Comparison of ENCODE assay signal across 8 mouse cellular contexts in the genomic region with DNA sequence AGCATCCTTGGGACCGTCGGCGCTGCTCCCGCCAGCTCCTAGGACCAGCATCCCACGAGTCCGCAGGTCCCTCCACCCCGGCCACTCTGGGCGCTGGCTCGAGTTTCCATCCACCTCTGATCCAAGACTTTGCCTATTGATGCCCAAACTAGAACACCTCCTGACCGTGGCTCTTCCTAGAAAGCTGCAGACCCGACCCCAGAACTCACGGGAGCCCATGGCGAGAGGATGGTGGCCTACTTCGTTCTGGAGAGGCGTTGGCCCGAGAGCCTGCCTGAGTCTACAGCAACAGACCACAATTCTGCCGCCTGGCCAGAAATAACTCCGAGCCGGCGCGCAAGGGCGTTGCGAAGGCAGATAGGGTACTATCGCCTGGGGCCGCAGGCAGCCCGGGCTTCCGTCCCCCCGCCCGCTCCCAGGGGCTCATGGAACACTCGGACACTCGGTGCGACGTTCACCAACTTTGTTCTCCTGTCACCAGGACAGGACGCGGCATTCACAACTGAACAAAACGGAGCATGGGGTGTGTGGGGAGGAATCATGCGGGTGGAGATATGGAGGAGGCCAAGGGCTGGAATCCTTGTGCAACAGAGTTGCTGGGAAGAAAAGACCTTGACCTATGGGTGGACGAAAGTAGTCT. TPM values are rescaled to one million over a fixed set of nuclear protein-coding genes. Genes with fewer than 3 reads are reported as not detected.
DNase-seq lines count a peak whose midpoint lies in the region; ATAC-seq and TF ChIP-seq lines count a peak whose summit lies in the region.
"Had no signal": no experiment of that assay in that cellular context is flagged by ENCODE, and none has a peak within 500 bp of the region (broad histone marks: within the 10 kb centered on the region; RNA-seq: fewer than 3 reads in every experiment).

No protein-coding gene starts in this region.

- TF ChIP-seq CTCF in hindbrain, postnatal 0 days (IDR thresholded peaks at IDR 0.05; ENCODE audit: low read depth), result no peak

- peak overlapping the region; percentile 69 for H3K9ac ChIP-seq in embryonic facial prominence, embryonic 13.5 days
- peak overlapping the region; percentile 43; the same call in 1 of the 2 replicates for H3K9ac ChIP-seq in hindbrain, postnatal 0 days (replicated peaks; ENCODE audit: low read length)
- H3K9ac ChIP-seq in midbrain, embryonic 13.5 days (replicated peaks), result peak overlapping the region; percentile 43; the same call in 1 of the 2 replicates

- 5% methylated on average over 38 of the region's 38 CpGs for WGBS in embryonic facial prominence, embryonic 13.5 days
- WGBS in hindbrain, postnatal 0 days, result 17% methylated on average over 38 of the region's 38 CpGs
- WGBS in midbrain, embryonic 13.5 days, result 4% methylated on average over 38 of the region's 38 CpGs

- no peak for DNase-seq in hindbrain, postnatal 0 days (ENCODE audit: low spot score)
- DNase-seq in adrenal gland, postnatal 10 days, result no peak
- DNase-seq in thymus, postnatal 0 days (ENCODE audit: low spot score), result no peak

- H3K4me1 ChIP-seq in megakaryocyte, embryonic 14.5 days, result peaks cover 100% of the 10 kb centered on the region
- peaks cover 39% of the 10 kb centered on the region for H3K4me1 ChIP-seq in embryonic facial prominence, embryonic 13.5 days
- peaks cover 21% of the 10 kb centered on the region; the same call in 1 of the 2 replicates for H3K4me1 ChIP-seq in hindbrain, postnatal 0 days (ENCODE audit: insufficient read depth, low read length)
- peaks cover 37% of the 10 kb centered on the region for H3K4me1 ChIP-seq in midbrain, embryonic 13.5 days (replicated peaks)

- no peaks in the 10 kb centered on the region for H3K9me3 ChIP-seq in megakaryocyte, embryonic 14.5 days
- H3K9me3 ChIP-seq in embryonic facial prominence, embryonic 13.5 days, result no peaks in the 10 kb centered on the region
- no peaks in the 10 kb centered on the region for H3K9me3 ChIP-seq in hindbrain, postnatal 0 days (ENCODE audit: low read length)
- no peaks in the 10 kb centered on the region for H3K9me3 ChIP-seq in midbrain, embryonic 13.5 days

- H3K4me2 ChIP-seq in embryonic facial prominence, embryonic 13.5 days, result peak overlapping the region; percentile 97
- H3K4me2 ChIP-seq in hindbrain, postnatal 0 days (ENCODE audit: low read depth, low read length), result peak overlapping the region; percentile 69
- peak overlapping the region; percentile 66 for H3K4me2 ChIP-seq in midbrain, embryonic 13.5 days (replicated peaks)

- peaks cover 78% of the 10 kb centered on the region for H3K27me3 ChIP-seq in megakaryocyte, embryonic 14.5 days (replicated peaks)
- peaks cover 94% of the 10 kb centered on the region for H3K27me3 ChIP-seq in embryonic facial prominence, embryonic 13.5 days
- H3K27me3 ChIP-seq in hindbrain, postnatal 0 days (ENCODE audit: insufficient read depth, low read length), result peaks cover 42% of the 10 kb centered on the region
- peaks cover 98% of the 10 kb centered on the region for H3K27me3 ChIP-seq in midbrain, embryonic 13.5 days

- peaks cover 19% of the 10 kb centered on the region for H3K36me3 ChIP-seq in megakaryocyte, embryonic 14.5 days (replicated peaks; ENCODE audit: low read length)
- peaks cover 37% of the 10 kb centered on the region for H3K36me3 ChIP-seq in embryonic facial prominence, embryonic 13.5 days
- peaks cover 29% of the 10 kb centered on the region for H3K36me3 ChIP-seq in hindbrain, postnatal 0 days (ENCODE audit: insufficient read depth, low read length)
- peaks cover 44% of the 10 kb centered on the region for H3K36me3 ChIP-seq in midbrain, embryonic 13.5 days

- no peak for ATAC-seq in megakaryocyte, adult 5-6 weeks (ENCODE audit: poor library complexity, severe bottlenecking)
- ATAC-seq in embryonic facial prominence, embryonic 13.5 days (ENCODE audit: insufficient number of reproducible peaks, insufficient read depth, low FRiP score, low TSS enrichment, low read depth), result no peak
- ATAC-seq in hindbrain, postnatal 0 days, result no peak
- no peak for ATAC-seq in midbrain, embryonic 13.5 days

- H3K4me3 ChIP-seq in megakaryocyte, embryonic 14.5 days (replicated peaks), result peak overlapping the region; percentile 95
- peak overlapping the region; percentile 54 for H3K4me3 ChIP-seq in embryonic facial prominence, embryonic 13.5 days
- H3K4me3 ChIP-seq in hindbrain, postnatal 0 days (ENCODE audit: low read length), result peak overlapping the region; percentile 36
- H3K4me3 ChIP-seq in midbrain, embryonic 13.5 days (replicated peaks), result peak overlapping the region; percentile 39

- no peak overlapping the region for H3K27ac ChIP-seq in embryonic facial prominence, embryonic 13.5 days
- no peak overlapping the region for H3K27ac ChIP-seq in hindbrain, postnatal 0 days
- H3K27ac ChIP-seq in midbrain, embryonic 13.5 days, result no peak overlapping the region

RNA-seq across cellular contexts. Expression of a gene that starts 0.7 kb away (rescaled TPM):
- polyA plus RNA-seq in megakaryocyte, embryonic 14.5 days (2012; ENCODE audit: insufficient read depth, low replicate concordance), result 3,910 and 6,936 TPM in 2 replicates
- 0.38 and 0.55 TPM in 2 replicates for total RNA-seq in megakaryocyte, adult 5-6 weeks (2015)
- 0.70 TPM in 1 of 2 replicates, not detected in the other for total RNA-seq in megakaryocyte, adult 5-6 weeks (2017)
- polyA plus RNA-seq in embryonic facial prominence, embryonic 13.5 days (2015; fragmentation: Nextera tagmentation; extraction: Ambion mirVana), result 2.2 and 3.2 TPM in 2 replicates
- total RNA-seq in hindbrain, postnatal 0 days (2014; rRNA removed), result 29.3 and 30.8 TPM in 2 replicates
- polyA plus RNA-seq in hindbrain, postnatal 0 days (2015; fragmentation: Nextera tagmentation; extraction: Ambion mirVana), result 7.6 and 10.1 TPM in 2 replicates
- polyA plus RNA-seq in midbrain, embryonic 13.5 days (2015; fragmentation: Nextera tagmentation; extraction: Ambion mirVana), result 8.2 and 10.5 TPM in 2 replicates
- total RNA-seq in adrenal gland, postnatal 10 days (2021), result 1 to 10 TPM; 1.1 to 1.4 TPM
- polyA plus RNA-seq in thymus, postnatal 0 days (2015; fragmentation: Nextera tagmentation; extraction: Ambion mirVana), result 0.71 and 0.78 TPM in 2 replicates
- total RNA-seq: liver, adult 2 months had no signal
- polyA plus RNA-seq: liver, adult 2 months had no signal

RNA-seq across cellular contexts. Expression of a gene that starts 4.7 kb away (rescaled TPM):
- polyA plus RNA-seq in megakaryocyte, embryonic 14.5 days (2012; ENCODE audit: insufficient read depth, low replicate concordance), result 1.0 TPM in 1 of 2 replicates, not detected in the other
- 1.7 and 2.9 TPM in 2 replicates for total RNA-seq in megakaryocyte, adult 5-6 weeks (2015)
- 0.61 and 3.2 TPM in 2 replicates for total RNA-seq in megakaryocyte, adult 5-6 weeks (2017)
- polyA plus RNA-seq in embryonic facial prominence, embryonic 13.5 days (2015; fragmentation: Nextera tagmentation; extraction: Ambion mirVana), result 4.5 and 7.4 TPM in 2 replicates
- total RNA-seq in hindbrain, postnatal 0 days (2014; rRNA removed), result 23.8 and 24.0 TPM in 2 replicates
- polyA plus RNA-seq in hindbrain, postnatal 0 days (2015; fragmentation: Nextera tagmentation; extraction: Ambion mirVana), result 3.1 and 4.0 TPM in 2 replicates
- 16.5 and 18.3 TPM in 2 replicates for polyA plus RNA-seq in midbrain, embryonic 13.5 days (2015; fragmentation: Nextera tagmentation; extraction: Ambion mirVana)
- 1 to 10 TPM; 2.5 to 4.8 TPM for total RNA-seq in adrenal gland, postnatal 10 days (2021)
- not detected in 2 replicates for polyA plus RNA-seq in thymus, postnatal 0 days (2015; fragmentation: Nextera tagmentation; extraction: Ambion mirVana)
- total RNA-seq: liver, adult 2 months had no signal
- polyA plus RNA-seq: liver, adult 2 months had no signal

RNA-seq across cellular contexts. Expression of a gene that starts 8.3 kb away (rescaled TPM):
- 8.0 and 10.3 TPM in 2 replicates for polyA plus RNA-seq in megakaryocyte, embryonic 14.5 days (2012; ENCODE audit: insufficient read depth, low replicate concordance)
- total RNA-seq in megakaryocyte, adult 5-6 weeks (2015), result 19.5 and 23.5 TPM in 2 replicates
- 11.6 and 17.0 TPM in 2 replicates for total RNA-seq in megakaryocyte, adult 5-6 weeks (2017)
- 39.7 and 45.9 TPM in 2 replicates for polyA plus RNA-seq in embryonic facial prominence, embryonic 13.5 days (2015; fragmentation: Nextera tagmentation; extraction: Ambion mirVana)
- 286 and 335 TPM in 2 replicates for total RNA-seq in hindbrain, postnatal 0 days (2014; rRNA removed)
- polyA plus RNA-seq in hindbrain, postnatal 0 days (2015; fragmentation: Nextera tagmentation; extraction: Ambion mirVana), result 186 and 195 TPM in 2 replicates
- polyA plus RNA-seq in midbrain, embryonic 13.5 days (2015; fragmentation: Nextera tagmentation; extraction: Ambion mirVana), result 149 and 151 TPM in 2 replicates
- 10 to 100 TPM; 14.2 to 24.3 TPM for total RNA-seq in adrenal gland, postnatal 10 days (2021)
- polyA plus RNA-seq in thymus, postnatal 0 days (2015; fragmentation: Nextera tagmentation; extraction: Ambion mirVana), result 1.7 TPM in 2 replicates

RNA-seq across cellular contexts. Expression of a gene that starts 31.0 kb away (rescaled TPM):
- polyA plus RNA-seq in megakaryocyte, embryonic 14.5 days (2012; ENCODE audit: insufficient read depth, low replicate concordance), result not detected in 2 replicates
- total RNA-seq in megakaryocyte, adult 5-6 weeks (2015), result not detected in 2 replicates
- not detected in 2 replicates for total RNA-seq in megakaryocyte, adult 5-6 weeks (2017)
- 7.9 and 8.3 TPM in 2 replicates for polyA plus RNA-seq in embryonic facial prominence, embryonic 13.5 days (2015; fragmentation: Nextera tagmentation; extraction: Ambion mirVana)
- 0.37 and 4.0 TPM in 2 replicates for total RNA-seq in hindbrain, postnatal 0 days (2014; rRNA removed)
- 0.51 and 0.92 TPM in 2 replicates for polyA plus RNA-seq in hindbrain, postnatal 0 days (2015; fragmentation: Nextera tagmentation; extraction: Ambion mirVana)
- polyA plus RNA-seq in midbrain, embryonic 13.5 days (2015; fragmentation: Nextera tagmentation; extraction: Ambion mirVana), result 0.34 and 0.71 TPM in 2 replicates
- total RNA-seq in adrenal gland, postnatal 10 days (2021), result 1 to 10 TPM; 1.2 to 9.1 TPM
- 0.24 and 0.25 TPM in 2 replicates for polyA plus RNA-seq in thymus, postnatal 0 days (2015; fragmentation: Nextera tagmentation; extraction: Ambion mirVana)
- total RNA-seq: liver, adult 2 months had no signal

Comparison
In these comparisons a context has a peak if more than half of its experiments do, and no peak if none do; other contexts are left out.
1. H3K4me3 ChIP-seq: peak in every context shown above with its lines; median percentile 95 in megakaryocyte, embryonic 14.5 days; 54 in embryonic facial prominence, embryonic 13.5 days; 39 in midbrain, embryonic 13.5 days; 36 in hindbrain, postnatal 0 days.
2. RNA of a gene that starts 0.7 kb away (polyA plus RNA-seq): 3,910 to 6,936 TPM in megakaryocyte, embryonic 14.5 days; 8.2 to 10.5 TPM in midbrain, embryonic 13.5 days, 7.6 to 10.1 TPM in hindbrain, postnatal 0 days, 2.2 to 3.2 TPM in embryonic facial prominence, embryonic 13.5 days and 0.71 to 0.78 TPM in thymus, postnatal 0 days; every median in the first group is over 100 times any median in the second.
3. Peak in every context shown above with its lines, with median percentiles within 50 percentile points of each other: H3K4me2 ChIP-seq and H3K9ac ChIP-seq.